Mouse (Mus musculus): Measurements from ENCODE around the gene Bcor. TPM values are rescaled to one million over a fixed set of nuclear protein-coding genes. Genes with fewer than 3 reads are reported as not detected.

Gene Bcor
- polyA plus RNA-seq, 1 experiment from 2014 or later: 4.2 TPM

- no peaks in the 10 kb centered on the region for H3K27me3 ChIP-seq (replicated peaks; ENCODE audit: control insufficient read depth, insufficient read depth, low read length)
- ATAC-seq: no peak
- H3K36me3 ChIP-seq (ENCODE audit: control insufficient read depth, insufficient read depth): no peaks in the 10 kb centered on the region
- no peak for TF ChIP-seq CTCF (IDR thresholded peaks at IDR 0.05; ENCODE audit: low read depth)
- no peak overlapping the region for H3K4me2 ChIP-seq (replicated peaks; ENCODE audit: low read depth)
- no peak overlapping the region for H3K9ac ChIP-seq (ENCODE audit: low read depth, low read length)
- H3K4me1 ChIP-seq (replicated peaks; ENCODE audit: control insufficient read depth, insufficient read depth, low read length): no peaks in the 10 kb centered on the region
- no peaks in the 10 kb centered on the region for H3K9me3 ChIP-seq (ENCODE audit: control insufficient read depth)
- H3K4me3 ChIP-seq (ENCODE audit: low read depth, low read length): no peak overlapping the region
- 71% methylated on average over 7 of the region's 7 CpGs for whole genome bisulfite sequencing
- H3K27ac ChIP-seq (ENCODE audit: low read depth, low read length): no peak overlapping the region
These were observed 172.6 kb downstream of the Bcor start for GRCm38 (mm10) chrX:11987602-11988001.

All from intestine, postnatal 0 days (tissue).